Mouse (Mus musculus) brain, adult 2 months (tissue): Measurements from ENCODE around the gene 1700029I15Rik.
"Not testable (repeated sequence)": the region's sequence is repeated elsewhere in the genome, so short reads cannot be mapped to it uniquely, and the experiment has no call there.

ENCODE experiments used
- DNase-seq: peaks from one replicate; pipeline ENCODE4 v3.0.0; 2011; ENCODE audit warnings: low read depth, low spot score

The 1700029I15Rik gene

DNA sequence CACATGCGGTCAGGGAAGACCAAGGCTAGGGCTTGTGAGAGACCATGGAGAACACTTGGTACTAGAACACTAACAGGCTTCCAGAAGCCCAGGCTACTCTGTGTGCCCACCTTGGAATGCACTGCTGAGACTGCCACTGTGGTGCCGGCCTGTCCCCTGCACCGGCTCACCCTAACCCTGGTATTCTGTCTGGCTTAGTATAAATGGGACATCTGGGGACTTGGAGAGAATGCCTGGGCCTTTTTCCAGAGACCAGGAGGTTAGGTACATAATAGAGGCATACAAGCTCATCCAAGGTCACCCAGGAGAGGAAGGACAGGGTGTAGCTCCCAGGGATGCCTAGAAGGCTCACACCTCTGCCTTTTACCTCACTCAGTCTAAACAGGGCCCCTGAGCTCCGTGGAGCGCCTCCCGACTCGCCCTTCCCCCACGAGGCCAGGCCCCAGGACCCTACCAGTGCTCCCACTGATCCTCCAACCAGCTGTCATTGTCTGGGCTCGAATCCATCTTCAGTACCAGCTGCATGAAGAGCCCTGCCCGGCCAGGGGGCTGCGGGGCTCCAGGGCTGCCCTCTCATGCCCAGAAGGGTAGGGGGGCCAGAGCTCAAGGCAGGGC lies 9.5 kb downstream of the 1700029I15Rik start:
- DNase-seq, result peak; percentile 80

DNA sequence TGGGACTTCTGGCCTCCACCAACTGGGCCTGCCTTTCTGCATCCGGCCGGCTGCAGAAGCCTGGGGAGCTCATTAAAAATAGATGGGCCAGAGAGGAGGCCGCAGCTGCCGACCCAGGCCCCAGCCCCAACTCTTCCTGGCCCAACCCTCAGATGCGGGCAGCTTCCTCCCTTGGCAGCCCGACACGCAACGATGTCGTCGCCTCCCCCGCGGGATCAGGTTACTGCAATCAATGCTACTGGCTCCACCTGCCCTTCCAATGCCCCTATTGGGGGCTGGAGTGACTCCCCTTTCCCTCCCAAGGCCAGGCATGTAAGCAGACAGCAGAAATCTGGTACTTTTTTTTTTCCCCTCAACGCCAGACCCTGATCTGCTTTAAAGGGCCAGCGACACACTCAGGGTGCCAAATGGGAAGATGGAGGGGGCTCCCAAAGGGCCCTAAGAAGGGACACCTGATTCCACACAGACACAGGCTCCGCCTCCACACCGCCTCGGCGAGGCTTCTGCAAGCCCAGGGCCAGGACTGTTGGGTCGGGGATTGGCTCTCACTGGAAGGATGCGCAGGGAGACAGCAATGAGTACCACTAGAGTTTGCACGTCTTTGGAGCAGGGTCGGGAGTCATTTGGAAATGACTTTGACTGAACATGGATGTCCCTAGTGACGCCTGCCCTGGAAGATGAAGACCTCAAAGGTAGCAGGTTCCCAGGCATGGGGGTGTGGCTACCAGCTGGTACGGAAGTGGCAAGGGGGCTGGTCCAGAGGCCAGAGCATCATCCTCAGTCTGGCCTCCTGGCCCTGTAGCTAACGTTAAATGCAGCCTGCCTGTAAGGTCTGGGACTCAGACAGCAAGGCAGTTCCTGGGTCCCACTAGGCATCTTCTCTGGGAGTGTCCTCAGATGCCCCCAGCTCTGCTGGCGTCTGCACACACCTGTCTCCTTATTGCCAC lies 10.3 kb downstream of the 1700029I15Rik start:
- peak; percentile 69 for DNase-seq

GRCm38 (mm10) chr2:92395535-92395934 lies 13.2 kb downstream of the 1700029I15Rik start:
- peak; percentile 62 for DNase-seq

- DNase-seq, result peak; percentile 74
These were observed 15.1 kb downstream of the 1700029I15Rik start for GRCm38 (mm10) chr2:92397436-92397835.

GRCm38 (mm10) chr2:92399877-92400276 lies 17.5 kb downstream of the 1700029I15Rik start:
- DNase-seq, result not testable (repeated sequence)

DNA sequence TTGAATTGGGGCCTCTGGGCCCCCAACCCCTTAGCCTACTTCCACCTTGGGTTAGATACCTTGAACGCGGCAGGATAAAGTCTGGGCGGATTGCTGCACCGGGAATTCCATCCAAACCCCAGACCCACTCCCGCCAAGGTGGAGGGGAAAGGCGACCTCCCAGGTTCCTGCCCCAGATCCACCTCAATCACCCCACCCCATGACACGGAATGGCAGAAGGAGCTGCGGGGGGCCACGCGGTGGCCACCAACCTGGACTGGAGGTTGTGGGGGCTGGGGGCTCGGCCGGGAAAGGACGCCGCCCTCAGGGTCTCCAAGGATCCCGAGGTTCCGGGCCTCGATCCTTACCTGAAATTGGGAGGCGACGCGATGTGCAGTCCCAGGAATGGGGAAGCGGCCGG lies 18.3 kb downstream of the 1700029I15Rik start:
- DNase-seq, result no peak

GRCm38 (mm10) chr2:92401091-92401561 lies 18.8 kb downstream of the 1700029I15Rik start, which contains the start of gene Mapk8ip1:
TSS of gene Mapk8ip1 (minus strand) at chr2:92401263.
- DNase-seq, result peak; percentile 83

- peak; percentile 96 for DNase-seq
These were observed 20.4 kb downstream of the 1700029I15Rik start for GRCm38 (mm10) chr2:92402591-92403326.

- DNase-seq, result no peak
These were observed 21.5 kb downstream of the 1700029I15Rik start for GRCm38 (mm10) chr2:92403776-92404319.

GRCm38 (mm10) chr2:92404737-92405136 lies 22.4 kb downstream of the 1700029I15Rik start:
- no peak for DNase-seq

DNA sequence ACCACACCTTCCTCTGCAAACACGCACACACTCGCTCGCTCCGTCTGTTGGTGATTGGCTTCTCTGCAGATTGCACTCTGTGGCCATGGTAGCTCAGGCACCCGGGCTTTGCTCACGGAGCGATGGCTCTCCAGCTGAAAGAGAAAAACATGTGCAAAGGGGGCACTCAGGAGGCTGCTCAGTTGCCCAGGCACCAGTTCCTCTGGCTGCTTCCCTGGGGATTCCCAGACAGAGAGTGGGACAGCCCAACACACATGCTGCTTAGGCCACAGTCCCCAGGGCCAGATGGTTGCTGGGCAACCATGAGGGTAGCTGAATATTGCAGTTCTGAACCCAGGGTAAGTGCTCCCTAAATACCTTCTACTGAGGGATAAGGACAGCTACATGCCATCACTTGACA lies 23.3 kb downstream of the 1700029I15Rik start:
- no peak for DNase-seq

GRCm38 (mm10) chr2:92408309-92409045 lies 26.1 kb downstream of the 1700029I15Rik start:
- DNase-seq, result peak; percentile 77

DNA sequence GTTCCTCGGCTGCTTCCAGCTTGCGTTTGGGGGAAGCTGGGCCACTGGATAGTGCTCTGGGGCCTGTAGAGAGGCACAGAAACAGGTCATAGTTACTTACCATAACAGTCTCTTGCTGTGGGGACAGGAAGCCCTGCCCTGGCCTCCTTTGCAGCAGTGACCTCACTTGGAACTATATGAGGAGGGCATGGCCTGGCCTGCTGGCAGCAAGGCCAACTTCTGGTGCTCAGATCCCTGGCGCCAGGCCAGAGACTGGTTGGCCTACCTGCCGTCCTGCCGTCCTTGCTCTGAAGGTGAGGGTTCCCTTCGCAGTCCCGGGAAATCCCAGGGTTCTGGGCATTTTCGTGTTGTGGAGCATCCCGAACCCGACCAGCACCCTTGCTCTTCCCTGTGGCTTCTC lies 29.4 kb downstream of the 1700029I15Rik start:
- DNase-seq, result peak; percentile 89

DNA sequence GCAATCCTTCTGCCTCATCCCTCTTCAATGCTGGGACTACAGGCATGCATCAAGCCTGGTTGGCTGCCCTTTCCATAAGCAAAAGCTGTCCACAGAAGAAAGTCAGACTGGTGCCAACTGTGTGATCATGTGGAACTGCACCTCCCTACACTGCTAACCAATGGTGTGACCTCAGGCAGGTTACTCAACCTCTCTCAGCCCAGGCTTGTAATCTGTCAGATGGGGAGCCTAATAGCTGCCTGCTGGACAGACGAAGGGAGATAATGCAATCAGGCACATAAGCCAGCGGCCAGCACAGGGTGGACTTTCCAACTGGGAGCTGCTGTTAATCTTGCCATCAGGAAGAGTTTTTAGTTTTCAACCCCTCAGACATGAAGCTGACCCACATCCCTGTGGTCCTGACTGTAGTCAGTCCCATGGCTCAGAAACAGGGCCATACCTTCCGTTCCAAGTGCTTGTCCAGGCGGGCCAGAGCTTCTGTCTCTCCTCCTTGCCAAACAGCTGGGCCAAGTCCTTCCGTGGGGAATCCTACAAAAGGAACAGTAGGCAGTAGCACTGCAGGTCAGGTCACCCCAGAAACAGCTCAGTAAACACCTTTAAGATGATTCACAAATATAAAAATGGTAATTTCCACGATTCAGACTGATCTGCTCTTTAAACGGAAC lies 39.5 kb downstream of the 1700029I15Rik start:
- peak; percentile 59 for DNase-seq

DNA sequence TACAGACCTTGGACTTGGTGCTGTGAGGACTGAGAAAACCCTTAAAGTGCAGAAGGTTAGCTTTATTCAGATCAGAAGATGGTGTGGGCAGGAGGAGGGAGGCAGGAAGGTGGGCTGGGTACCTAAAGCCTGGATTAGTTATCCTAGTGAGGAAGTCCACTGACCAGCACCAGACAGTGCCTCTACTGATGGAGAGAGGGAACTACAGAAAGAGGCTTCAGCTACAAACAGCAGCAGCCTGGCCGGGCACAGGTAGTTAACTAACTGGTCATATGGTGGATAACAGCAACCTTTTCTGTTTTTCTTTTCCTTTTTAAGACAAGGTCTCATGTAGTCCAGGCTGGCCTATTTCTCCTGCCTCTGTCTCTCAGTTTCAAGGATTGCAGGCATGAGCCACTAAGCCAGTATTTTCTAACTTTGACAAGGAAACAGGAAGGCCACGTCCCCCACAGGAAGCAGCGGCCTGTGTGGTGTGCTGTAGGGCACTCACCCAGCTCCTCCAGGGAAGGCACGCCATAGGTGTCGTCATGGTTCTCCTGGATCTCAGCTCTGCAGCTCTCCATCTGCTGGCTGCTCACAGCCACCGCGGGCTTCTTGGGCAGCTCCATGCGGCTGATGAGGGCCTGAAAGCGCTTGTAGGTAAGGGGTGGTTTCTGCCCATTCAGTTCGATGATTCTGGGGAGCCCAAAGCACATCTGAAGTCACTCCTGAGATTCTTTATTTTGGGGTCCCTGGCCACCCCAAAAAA lies 40.2 kb downstream of the 1700029I15Rik start:
- DNase-seq, result peak; percentile 88

DNA sequence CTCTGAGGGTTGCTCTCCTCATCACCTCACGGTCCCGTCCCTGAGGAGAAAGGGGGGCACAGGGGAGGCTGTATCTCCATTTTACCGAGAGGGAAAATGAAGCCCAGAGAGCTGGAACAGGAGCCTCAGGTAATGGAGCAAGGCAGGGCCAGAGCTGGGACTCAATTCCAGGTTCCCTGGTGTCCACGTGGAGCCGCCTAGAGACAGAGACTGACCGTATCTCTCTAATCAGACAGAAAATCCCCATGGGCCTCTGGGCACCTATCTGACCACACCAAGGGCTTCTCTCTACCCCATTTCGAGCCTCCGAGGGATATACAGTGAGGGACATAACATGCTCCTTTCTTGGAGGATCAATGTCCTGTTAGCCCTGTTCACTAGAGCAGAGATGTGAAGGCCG lies 40.8 kb downstream of the 1700029I15Rik start:
- no peak for DNase-seq

- peak; percentile 97 for DNase-seq
These were observed 41.5 kb downstream of the 1700029I15Rik start for GRCm38 (mm10) chr2:92423702-92424461.

- DNase-seq, result peak; percentile 83
These were observed 42.3 kb downstream of the 1700029I15Rik start for GRCm38 (mm10) chr2:92424462-92425308.
